Mouse (Mus musculus) thymus, postnatal 0 days (tissue): ENCODE results near the gene Olfr782. TPM values are rescaled to one million over a fixed set of nuclear protein-coding genes. Genes with fewer than 3 reads are reported as not detected.
"Not testable (repeated sequence)": the region's sequence is repeated elsewhere in the genome, so short reads cannot be mapped to it uniquely, and the experiment has no call there.

Experiments used
- DNase-seq: peaks from one replicate; pipeline ENCODE4 v3.0.0-alpha.2; 2015; ENCODE audit warnings: low spot score
- polyA plus RNA-seq: library from polyadenylated mRNA; unstranded; fragments of >200 nt; fragmentation: Nextera tagmentation; extraction: Ambion mirVana; gene quantifications from 2 replicates; pipeline ENCODE4 v1.2.1, GENCODE M21; 2015

Gene Olfr782
- not detected in 2 replicates for polyA plus RNA-seq

DNA sequence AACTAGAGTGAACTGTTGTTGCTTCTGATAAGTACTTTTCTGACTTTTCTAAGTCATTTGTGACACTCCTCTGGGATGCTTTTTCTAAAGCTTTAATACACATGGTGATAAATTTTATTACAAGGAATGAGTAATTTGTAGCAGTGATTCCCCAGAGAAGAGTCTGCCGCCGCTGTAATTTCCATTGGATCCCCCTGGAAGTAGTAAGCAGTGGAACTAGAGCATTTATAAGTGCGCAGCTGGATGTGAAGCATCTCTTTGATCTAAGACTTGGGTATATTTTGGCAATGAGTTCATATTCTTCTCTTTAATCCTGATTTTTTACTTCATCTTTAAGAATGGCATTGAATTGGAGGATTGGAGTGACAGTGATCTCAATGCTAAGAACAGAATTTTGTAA, at the start of gene Olfr782:
TSS of gene Olfr782 (plus strand) at position 301 of the 400 bp plus-strand sequence.
- DNase-seq: no peak

- not testable (repeated sequence) for DNase-seq
Observed at GRCm38 (mm10) chr10:129312973-129313372, 35.7 kb upstream of the Olfr782 start.

DNA sequence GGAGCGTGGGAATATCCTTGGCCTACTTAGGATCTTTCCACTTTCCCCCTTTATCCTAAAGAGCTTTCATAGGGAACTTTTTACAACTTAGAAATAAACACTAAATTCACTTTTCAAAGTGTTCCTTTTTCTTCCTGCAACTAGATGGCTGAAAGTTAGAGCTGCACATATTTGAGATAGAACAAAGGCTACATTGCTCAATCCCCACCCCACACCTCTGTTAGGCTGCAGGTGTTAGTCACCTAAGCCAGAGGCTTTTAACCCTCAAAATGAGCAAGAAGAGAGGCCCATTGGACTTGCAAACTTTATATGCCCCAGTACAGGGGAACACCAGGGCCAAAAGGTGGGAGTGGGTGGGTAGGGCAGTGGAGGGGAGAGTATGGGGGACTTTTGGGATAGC, 35.1 kb upstream of the Olfr782 start:
- DNase-seq: not testable (repeated sequence)

DNA sequence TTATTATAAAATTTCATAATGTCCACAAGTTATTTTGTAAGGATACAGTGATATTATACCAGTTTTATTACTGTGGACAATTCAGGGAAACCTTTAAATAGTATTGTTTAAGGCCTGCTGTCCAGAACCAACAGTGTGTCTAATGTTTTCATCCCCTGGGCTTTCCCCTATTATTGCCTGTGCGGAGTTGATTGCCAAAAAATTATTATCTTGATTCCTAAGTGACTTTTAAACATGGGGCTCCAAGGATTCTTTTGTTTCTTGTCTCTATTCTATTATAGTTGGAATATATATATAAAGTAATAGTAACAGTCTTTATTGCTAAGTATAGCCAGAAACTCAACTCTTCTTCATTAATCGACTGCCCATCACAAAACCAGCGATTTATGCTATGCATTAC, 30.8 kb upstream of the Olfr782 start, which contains the start of gene Olfr780:
TSS of gene Olfr780 (plus strand) at position 301 of the 400 bp plus-strand sequence.
- no peak for DNase-seq

DNA sequence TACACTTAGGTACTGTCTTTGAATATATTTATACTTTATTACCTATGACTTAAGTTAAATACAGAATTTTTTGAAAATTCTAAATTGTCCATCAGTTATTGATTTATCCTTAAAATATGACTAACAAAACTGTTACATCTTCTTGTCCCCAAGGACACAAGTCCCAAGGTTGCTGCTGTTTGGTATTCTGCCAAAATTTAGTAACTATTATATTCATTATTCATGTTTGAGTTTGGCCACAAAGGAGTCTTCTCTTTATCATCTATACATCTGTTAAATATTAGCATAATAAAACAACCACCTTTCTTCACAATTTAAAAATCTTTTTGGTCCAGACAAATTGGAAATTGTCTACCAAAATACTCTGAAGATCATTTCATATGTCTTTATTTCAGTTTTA, 20.1 kb upstream of the Olfr782 start, which contains the start of gene Olfr781:
TSS of gene Olfr781 (plus strand) at position 301 of the 400 bp plus-strand sequence.
- no peak for DNase-seq

- DNase-seq: not testable (repeated sequence)
Observed at GRCm38 (mm10) chr10:129352475-129352874, 3.8 kb downstream of the Olfr782 start.

DNA sequence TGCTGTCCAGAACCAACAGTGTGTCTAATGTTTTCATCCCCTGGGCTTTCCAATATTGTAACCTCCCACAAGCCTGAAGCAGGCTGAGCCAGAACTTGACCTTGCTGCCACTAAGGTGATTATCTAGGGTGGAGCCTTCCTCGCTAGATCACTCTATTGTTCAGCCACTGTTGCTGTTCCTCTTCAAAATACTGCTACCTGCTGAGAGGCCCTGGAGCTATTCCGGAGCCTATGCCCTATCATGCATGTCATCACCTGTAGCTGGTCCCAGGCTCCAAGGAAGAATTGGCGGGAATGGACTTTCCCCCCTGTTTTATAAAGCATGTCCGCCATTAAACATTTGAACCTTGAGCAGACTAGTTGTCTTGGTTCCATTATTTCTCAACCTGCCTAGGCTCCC, 7.8 kb downstream of the Olfr782 start:
- not testable (repeated sequence) for DNase-seq

- DNase-seq: no peak
Observed at GRCm38 (mm10) chr10:129357307-129357706, 8.7 kb downstream of the Olfr782 start.

GRCm38 (mm10) chr10:129374051-129374450, 25.4 kb downstream of the Olfr782 start:
- not testable (repeated sequence) for DNase-seq

GRCm38 (mm10) chr10:129383783-129384182, 35.1 kb downstream of the Olfr782 start, which contains the start of gene Olfr784:
Gene Olfr784, plus strand, starts transcription at chr10:129384083.
- no peak for DNase-seq

DNA sequence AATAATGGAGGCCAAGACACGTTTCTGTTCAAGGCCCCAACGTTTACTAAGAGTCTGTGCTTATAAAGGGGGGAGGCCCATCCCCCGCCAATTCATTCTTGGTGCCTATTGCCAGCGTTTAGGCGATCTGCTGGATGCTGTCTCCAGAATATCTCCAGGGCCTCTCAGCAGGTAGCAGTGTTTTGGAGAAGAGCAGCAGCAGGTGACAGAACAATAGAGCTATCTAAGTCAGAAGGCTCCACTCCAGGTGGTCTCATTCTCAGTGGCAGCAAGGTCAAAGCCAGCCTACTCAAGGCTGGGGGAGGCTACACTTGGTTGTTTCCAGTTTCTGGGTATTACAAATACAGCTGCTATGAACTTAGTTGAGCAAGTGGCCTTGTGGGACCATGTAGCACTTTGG, 52.2 kb downstream of the Olfr782 start:
- no peak for DNase-seq

Other genes with a start within 250 kb of the Olfr782 start
- gene Olfr768, start 249.5 kb upstream of the Olfr782 start, polyA plus RNA-seq: not detected in 2 replicates
- gene Olfr769, start 231.0 kb upstream of the Olfr782 start, polyA plus RNA-seq: not detected in 2 replicates
- not detected in 2 replicates for gene Olfr770, start 209.9 kb upstream of the Olfr782 start, polyA plus RNA-seq
- gene Olfr771, start 184.1 kb upstream of the Olfr782 start, polyA plus RNA-seq: not detected in 2 replicates
- not detected in 2 replicates for gene Olfr772, start 170.9 kb upstream of the Olfr782 start, polyA plus RNA-seq
- not detected in 2 replicates for gene Olfr773, start 161.4 kb upstream of the Olfr782 start, polyA plus RNA-seq
- gene Olfr774, start 112.6 kb upstream of the Olfr782 start, polyA plus RNA-seq: not detected in 2 replicates
- gene Olfr775, start 100.4 kb upstream of the Olfr782 start, polyA plus RNA-seq: not detected in 2 replicates
- not detected in 2 replicates for gene Olfr776, start 89.7 kb upstream of the Olfr782 start, polyA plus RNA-seq
- gene Olfr777, start 77.4 kb upstream of the Olfr782 start, polyA plus RNA-seq: not detected in 2 replicates
- gene Olfr780, start 30.7 kb upstream of the Olfr782 start, polyA plus RNA-seq: not detected in 2 replicates
- not detected in 2 replicates for gene Olfr781, start 20.0 kb upstream of the Olfr782 start, polyA plus RNA-seq
- gene Olfr784, start 35.2 kb downstream of the Olfr782 start, polyA plus RNA-seq: 0.05 and 0.08 TPM in 2 replicates
- not detected in 2 replicates for gene Olfr785, start 56.6 kb downstream of the Olfr782 start, polyA plus RNA-seq
- gene Olfr786, start 78.5 kb downstream of the Olfr782 start, polyA plus RNA-seq: not detected in 2 replicates
- not detected in 2 replicates for gene Olfr787, start 113.0 kb downstream of the Olfr782 start, polyA plus RNA-seq
- not detected in 2 replicates for gene Olfr788, start 122.1 kb downstream of the Olfr782 start, polyA plus RNA-seq
- not detected in 2 replicates for gene Olfr789, start 135.9 kb downstream of the Olfr782 start, polyA plus RNA-seq
- not detected in 2 replicates for gene Olfr790, start 149.6 kb downstream of the Olfr782 start, polyA plus RNA-seq
- not detected in 2 replicates for gene Olfr791, start 172.9 kb downstream of the Olfr782 start, polyA plus RNA-seq
- not detected in 2 replicates for gene Olfr792, start 190.3 kb downstream of the Olfr782 start, polyA plus RNA-seq
- gene Olfr794, start 218.8 kb downstream of the Olfr782 start, polyA plus RNA-seq: not detected in 2 replicates